Comparison of ENCODE assay signal across 8 mouse cellular contexts in genomic region chr9:35115804-35116203, GRCm38 (mm10). TPM values are rescaled to one million over a fixed set of nuclear protein-coding genes. Genes with fewer than 3 reads are reported as not detected.
A peak's percentile ranks its signal among the peaks of the same experiment; 100 is the strongest.
DNase-seq lines count a peak whose midpoint lies in the region; ATAC-seq and TF ChIP-seq lines count a peak whose summit lies in the region.

No protein-coding gene starts in this region.

- TF ChIP-seq POLR2A in MEL (IDR thresholded peaks at IDR 0.05; ENCODE audit: control insufficient read depth in 1 of 2, insufficient read depth in 1 of 2, low read depth in 1 of 2, low read length in 2 of 2, poor library complexity in 1 of 2): no peak

- peak overlapping the region; percentile 81 for H3K9ac ChIP-seq in heart, postnatal 0 days (replicated peaks; ENCODE audit: low read depth, low read length)
- peak overlapping the region; percentile 97 for H3K9ac ChIP-seq in MEL (ENCODE audit: control insufficient read depth, low read depth, low read length, poor library complexity, severe bottlenecking)
- H3K9ac ChIP-seq in hindbrain, embryonic 13.5 days: peak overlapping the region; percentile 81
- H3K9ac ChIP-seq in midbrain, embryonic 15.5 days: peak overlapping the region; percentile 81

- 38% methylated on average over 4 of the region's 4 CpGs for WGBS in heart, postnatal 0 days
- 60% methylated on average over 4 of the region's 4 CpGs for WGBS in hindbrain, embryonic 13.5 days
- 54% methylated on average over 4 of the region's 4 CpGs for WGBS in midbrain, embryonic 15.5 days

- H3K4me3 ChIP-seq in heart, postnatal 0 days (ENCODE audit: low read depth, low read length): peak overlapping the region; percentile 74
- peak overlapping the region; percentile 91 to 93 for H3K4me3 ChIP-seq in MEL (ENCODE audit: control insufficient read depth in 1 of 2, insufficient read depth in 1 of 2, low read depth in 2 of 2, low read length in 2 of 2)
- H3K4me3 ChIP-seq in hindbrain, embryonic 13.5 days: peak overlapping the region; percentile 69
- H3K4me3 ChIP-seq in midbrain, embryonic 15.5 days: peak overlapping the region; percentile 67

- H3K4me1 ChIP-seq in heart, postnatal 0 days (ENCODE audit: control insufficient read depth, insufficient read depth): peaks cover 32% of the 10 kb centered on the region
- peaks cover under 1 to 36% of the 10 kb centered on the region in 2 experiments for H3K4me1 ChIP-seq in MEL (ENCODE audit: control insufficient read depth in 1 of 2, insufficient read depth in 2 of 2, low read length in 2 of 2)
- peaks cover 35% of the 10 kb centered on the region for H3K4me1 ChIP-seq in hindbrain, embryonic 13.5 days (replicated peaks)
- peaks cover 28% of the 10 kb centered on the region for H3K4me1 ChIP-seq in midbrain, embryonic 15.5 days

- TF ChIP-seq EP300 in heart, postnatal 0 days (IDR thresholded peaks at IDR 0.05; ENCODE audit: low read depth): no peak
- TF ChIP-seq EP300 in MEL (IDR thresholded peaks at IDR 0.05; ENCODE audit: low read depth in 1 of 2, low read length in 2 of 2): no peak

- no peaks in the 10 kb centered on the region for H3K27me3 ChIP-seq in heart, postnatal 0 days (ENCODE audit: control insufficient read depth, insufficient read depth, low read length)
- no peaks in the 10 kb centered on the region for H3K27me3 ChIP-seq in MEL (ENCODE audit: control insufficient read depth in 1 of 2, insufficient read depth in 2 of 2, low read length in 2 of 2)
- H3K27me3 ChIP-seq in hindbrain, embryonic 13.5 days: 0 out of 2 replicates have a peak, but pooled peaks cover 2% of the 10 kb centered on the region
- H3K27me3 ChIP-seq in midbrain, embryonic 15.5 days (replicated peaks): no peaks in the 10 kb centered on the region

- intact Hi-C loops in left cerebral cortex, postnatal 25 days (cut with DNase I): loop anchor here (5.0 kb wide), 2 partner anchors 51 to 84 kb away; no protein-coding TSS in a partner anchor

- peak overlapping the region; percentile 91 for H3K27ac ChIP-seq in heart, postnatal 0 days (ENCODE audit: low read depth)
- H3K27ac ChIP-seq in MEL (ENCODE audit: control insufficient read depth, low read depth, low read length): peak overlapping the region; percentile 85
- H3K27ac ChIP-seq in hindbrain, embryonic 13.5 days: no peak overlapping the region
- H3K27ac ChIP-seq in midbrain, embryonic 15.5 days: no peak overlapping the region

- peak overlapping the region; percentile 80 for H3K4me2 ChIP-seq in heart, postnatal 0 days (ENCODE audit: low read depth, low read length)
- H3K4me2 ChIP-seq in hindbrain, embryonic 13.5 days: peak overlapping the region; percentile 80
- H3K4me2 ChIP-seq in midbrain, embryonic 15.5 days: peak overlapping the region; percentile 87

- peaks cover 79% of the 10 kb centered on the region for H3K79me2 ChIP-seq in MEL (ENCODE audit: control insufficient read depth, insufficient read depth, low read length, poor library complexity)

- no peaks in the 10 kb centered on the region; the same call in 1 of the 2 replicates for H3K36me3 ChIP-seq in heart, postnatal 0 days (replicated peaks; ENCODE audit: control insufficient read depth, insufficient read depth, low read length)
- H3K36me3 ChIP-seq in MEL (ENCODE audit: control insufficient read depth in 1 of 2, insufficient read depth in 2 of 2, low read length in 2 of 2): peaks cover 0 to 38% of the 10 kb centered on the region in 2 experiments; a peak in 2 of 4 replicates
- no peaks in the 10 kb centered on the region for H3K36me3 ChIP-seq in hindbrain, embryonic 13.5 days
- H3K36me3 ChIP-seq in midbrain, embryonic 15.5 days (replicated peaks): no peaks in the 10 kb centered on the region

- no peak for ATAC-seq in heart, postnatal 0 days (ENCODE audit: insufficient read depth, low read depth)
- 0 out of 2 replicates have a peak, but pooled peaks have one; percentile 0 for ATAC-seq in hindbrain, embryonic 13.5 days (ENCODE audit: low FRiP score)
- peak; percentile 2; the same call in 1 of the 2 replicates for ATAC-seq in midbrain, embryonic 15.5 days (replicated peaks)

- no peak for TF ChIP-seq CTCF in heart, postnatal 0 days (IDR thresholded peaks at IDR 0.05; ENCODE audit: low read depth)
- TF ChIP-seq CTCF in MEL (IDR thresholded peaks at IDR 0.05 in 2 of 3, conservative IDR thresholded peaks at IDR 0.05 in 1 of 3; ENCODE audit: control insufficient read depth in 1 of 3, insufficient read depth in 1 of 3, low read depth in 2 of 3, low read length in 3 of 3, poor library complexity in 1 of 3, severe bottlenecking in 1 of 3): no peak

- no peak for TF ChIP-seq RAD21 in MEL (IDR thresholded peaks at IDR 0.05; ENCODE audit: low read depth, low read length)

- H3K9me3 ChIP-seq in heart, postnatal 0 days (replicated peaks; ENCODE audit: control insufficient read depth, low read length): no peaks in the 10 kb centered on the region
- no peaks in the 10 kb centered on the region for H3K9me3 ChIP-seq in MEL (replicated peaks; ENCODE audit: insufficient read depth, low read length)
- H3K9me3 ChIP-seq in hindbrain, embryonic 13.5 days: no peaks in the 10 kb centered on the region
- H3K9me3 ChIP-seq in midbrain, embryonic 15.5 days: no peaks in the 10 kb centered on the region

- DNase-seq in heart, postnatal 0 days (ENCODE audit: low spot score): no peak
- no peak for DNase-seq in heart, adult 9 months (ENCODE audit: low spot score in 2 of 2)
- peak; percentile 37 for DNase-seq in MEL (ENCODE audit: low read depth, low spot score)
- DNase-seq in left cerebral cortex, postnatal 25 days (ENCODE audit: low spot score in 2 of 2): no peak
- DNase-seq in adrenal gland, adult 2 months: no peak
- DNase-seq in thymus, postnatal 25 days: no peak

TF ChIP-seq in MEL, 35 proteins besides CTCF, POLR2A, EP300 and RAD21:
- TF ChIP-seq MAX (IDR thresholded peaks at IDR 0.05; ENCODE audit: low read length): no peak
- TF ChIP-seq KAT2A (conservative IDR thresholded peaks at IDR 0.05; ENCODE audit: low read depth, low read length): no peak
- TF ChIP-seq MYB (IDR thresholded peaks at IDR 0.05; ENCODE audit: low read depth, low read length): no peak
- no peak for TF ChIP-seq NRF1 (IDR thresholded peaks at IDR 0.05; ENCODE audit: insufficient read depth, low read depth, low read length, poor library complexity, severe bottlenecking)
- no peak for TF ChIP-seq MXI1 (IDR thresholded peaks at IDR 0.05; ENCODE audit: low read depth, low read length)
- no peak for TF ChIP-seq MEF2A (IDR thresholded peaks at IDR 0.05; ENCODE audit: extremely low read depth, insufficient replicate concordance, low read depth, low read length, poor library complexity, severe bottlenecking)

RNA-seq across cellular contexts. Expression of gene St3gal4, which starts 3.3 kb away (rescaled TPM):
- total RNA-seq in heart, postnatal 0 days (2014; rRNA removed; ENCODE audit: low replicate concordance): 37.2 and 37.6 TPM in 2 replicates
- polyA plus RNA-seq in heart, postnatal 0 days (2015; fragmentation: Nextera tagmentation; extraction: Ambion mirVana): 24.8 and 25.2 TPM in 2 replicates
- total RNA-seq in MEL (2012; rRNA removed): 37.4 and 56.3 TPM in 2 replicates
- polyA plus RNA-seq in MEL (2012; ENCODE audit: insufficient read depth in 1 of 2, insufficient read length in 2 of 2, low read depth in 1 of 2, low replicate concordance in 2 of 2, missing spikeins in 1 of 2): 10 to 100 TPM in 1 of 2 experiments, not detected in 1; 54.2 TPM
- polyA plus RNA-seq in hindbrain, embryonic 13.5 days (2015; fragmentation: Nextera tagmentation; extraction: Ambion mirVana): 9.8 and 11.1 TPM in 2 replicates
- polyA plus RNA-seq in midbrain, embryonic 15.5 days (2015; fragmentation: Nextera tagmentation; extraction: Ambion mirVana): 13.0 and 14.3 TPM in 2 replicates
- 10 to 100 TPM; 22.7 to 31.3 TPM for total RNA-seq in left cerebral cortex, postnatal 25 days (2021)
- total RNA-seq in adrenal gland, adult 2 months (2021): 10 to 100 TPM; 18.6 to 45.7 TPM
- 22.2 and 31.6 TPM in 2 replicates for polyA plus RNA-seq in adrenal gland, adult 2 months (2012; rRNA removed)

Comparison
In these comparisons a context has a peak if more than half of its experiments do, and no peak if none do; other contexts are left out.
1. H3K27ac ChIP-seq: peak in heart, postnatal 0 days (single experiment) and MEL (single experiment); none in hindbrain, embryonic 13.5 days (single experiment) and midbrain, embryonic 15.5 days (single experiment).
2. Peak in every context shown above with its lines, with median percentiles within 50 percentile points of each other: H3K4me2 ChIP-seq, H3K4me3 ChIP-seq and H3K9ac ChIP-seq.